Mouse (Mus musculus) ovary, postnatal 10 days (tissue): ENCODE data around the gene Ssbp3.

Source experiments
- DNase-seq: peaks from one replicate; pipeline ENCODE4 v3.0.0; 2022; ENCODE audit warnings: low spot score

The Ssbp3 gene

DNA sequence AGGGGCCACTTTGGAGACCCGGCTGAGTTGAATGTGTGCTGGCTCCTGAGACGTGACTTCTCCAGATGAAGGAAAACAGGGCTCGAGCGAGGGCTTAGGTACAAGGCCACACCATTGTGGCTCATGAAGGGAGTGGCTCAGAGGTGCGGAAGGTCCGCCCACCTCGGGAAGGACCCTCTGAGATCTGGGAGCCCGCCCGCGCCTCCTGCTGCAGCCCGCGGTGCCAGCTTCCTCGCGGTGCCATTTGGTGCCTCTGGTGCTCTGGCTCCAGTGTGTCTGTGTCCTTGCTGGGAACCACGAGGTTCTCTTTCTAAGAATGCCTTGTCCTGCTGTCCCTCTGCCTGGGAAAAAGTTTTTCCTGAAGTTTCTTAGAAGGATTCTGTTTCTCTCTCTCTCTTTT lies 187.4 kb downstream of the Ssbp3 start:
- DNase-seq = no peak

DNA sequence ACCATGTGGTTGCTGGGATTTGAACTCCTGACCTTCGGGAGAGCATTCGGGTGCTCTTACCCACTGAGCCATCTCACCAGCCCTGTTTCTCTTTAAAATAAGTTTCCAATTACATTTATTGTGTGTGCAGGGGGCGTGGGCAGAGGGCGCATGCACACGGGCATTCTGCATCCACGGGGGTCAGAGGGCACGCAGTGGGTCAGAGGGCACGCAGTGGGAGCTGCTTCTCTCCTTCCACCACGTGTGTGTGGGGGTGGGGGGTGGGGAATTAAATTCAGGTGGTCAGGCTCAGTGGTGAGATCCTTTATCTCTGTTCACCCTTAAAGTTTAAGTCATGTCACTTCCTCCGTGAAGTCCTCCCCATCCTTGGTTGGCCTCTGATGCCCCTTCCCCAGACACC lies 187.9 kb downstream of the Ssbp3 start:
- DNase-seq = no peak

DNA sequence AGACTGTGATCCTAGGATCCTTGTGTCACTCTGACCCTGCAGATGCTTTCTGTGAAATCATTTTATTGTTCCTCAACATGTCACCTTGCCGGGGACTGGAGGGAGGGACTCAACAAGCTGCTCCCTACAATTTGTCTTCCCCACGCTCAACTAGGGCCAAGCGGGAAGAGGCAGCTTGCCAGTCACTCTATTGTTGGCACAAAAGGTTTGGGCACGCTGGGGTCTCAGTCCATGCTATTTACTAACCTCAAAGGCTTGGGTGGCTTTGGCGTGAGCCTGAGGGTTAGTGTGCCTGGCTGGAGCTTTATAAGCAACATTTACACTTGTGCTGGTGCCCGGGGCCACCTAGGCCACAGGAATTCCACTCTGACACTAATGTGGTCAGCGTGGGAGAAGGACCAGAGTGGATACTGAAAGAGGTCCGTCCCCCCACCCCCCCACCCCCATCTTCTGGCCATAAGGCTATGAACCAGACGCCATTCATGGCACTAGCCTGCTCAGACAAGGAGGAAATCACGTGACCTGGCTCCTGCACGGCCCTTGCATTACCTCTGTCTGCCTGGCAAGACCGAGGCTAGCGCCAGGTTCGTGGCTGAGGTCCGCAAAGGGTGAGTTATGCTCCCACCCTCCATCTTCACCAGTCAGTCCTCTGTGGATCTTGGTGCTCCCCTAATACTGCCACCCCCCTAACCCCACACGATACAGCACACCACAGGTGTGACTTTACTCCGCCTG lies 188.5 kb downstream of the Ssbp3 start:
- DNase-seq = no peak
